Mouse (Mus musculus): ENCODE data around the gene Serinc2. TPM values are rescaled to one million over a fixed set of nuclear protein-coding genes. Genes with fewer than 3 reads are reported as not detected.

Serinc2 gene
- total RNA-seq (2023) = not detected

DNA sequence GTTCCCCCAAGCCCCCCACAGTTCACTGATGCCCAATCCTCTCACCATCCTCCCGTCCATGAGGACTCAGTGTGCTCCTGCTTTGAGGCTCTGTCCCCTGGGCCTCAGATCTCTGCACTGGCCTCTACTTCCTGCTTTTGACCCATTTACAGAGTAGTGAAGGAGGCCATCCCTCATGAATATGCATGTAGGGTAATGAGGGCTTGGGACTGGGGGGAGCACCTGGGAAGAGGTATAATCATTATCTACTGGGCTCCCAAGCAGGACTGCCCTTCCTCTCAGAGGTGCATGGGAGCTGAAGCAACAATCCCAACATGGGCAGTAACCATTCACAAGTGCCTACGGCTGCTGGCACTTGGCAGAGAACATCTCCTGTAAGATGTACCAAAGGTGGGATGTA is at the start of gene Serinc2:
TSS of gene Serinc2 (minus strand) at position 101 of the 400 bp plus-strand sequence.

GRCm38 (mm10) chr4:130308231-130309081 is 29.5 kb upstream of the Serinc2 start, which contains the start of the genes Fabp3 and Gm10570:
Fabp3 (plus strand) TSS chr4:130308595.
Gm10570 (minus strand) TSS chr4:130308674.

DNA sequence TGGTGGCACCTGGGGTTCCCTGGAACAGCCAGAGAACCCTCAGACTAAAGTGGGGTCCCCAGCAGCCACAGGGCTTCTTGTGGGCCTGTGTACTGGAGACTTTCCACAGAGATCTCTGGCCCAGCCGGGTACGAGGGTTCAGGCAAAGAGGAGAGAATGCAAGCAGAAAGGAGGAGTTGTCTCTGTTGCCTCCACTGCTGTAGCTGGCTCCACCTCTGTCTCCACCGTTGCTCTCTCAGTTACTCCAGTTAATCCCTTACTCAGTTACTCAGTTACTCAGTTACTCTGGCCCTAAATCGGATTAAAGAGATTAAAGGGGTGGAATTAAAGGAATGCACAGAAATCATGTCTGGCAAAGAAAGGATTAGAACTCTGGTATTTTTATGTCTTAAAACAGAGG is 56.8 kb downstream of the Serinc2 start, which contains the start of gene Gm853:
TSS of gene Gm853 (minus strand) at position 223 of the 400 bp plus-strand sequence.

Other genes with a start within 250 kb of the Serinc2 start
- 0.21 TPM for gene Col16a1, start 231.4 kb downstream of the Serinc2 start, total RNA-seq (2023)
- gene Pef1, start 176.6 kb downstream of the Serinc2 start, total RNA-seq (2023) = 24.9 TPM
- not detected for gene Hcrtr1, start 139.8 kb downstream of the Serinc2 start, total RNA-seq (2023)
- 0.79 TPM for gene Tinagl1, start 104.1 kb downstream of the Serinc2 start, total RNA-seq (2023)
- not detected for gene Gm853, start 56.8 kb downstream of the Serinc2 start, total RNA-seq (2023)
- not detected for gene Fabp3, start 29.4 kb upstream of the Serinc2 start, total RNA-seq (2023)
- not detected for gene Gm10570, start 29.5 kb upstream of the Serinc2 start, total RNA-seq (2023)
- gene Zcchc17, start 80.7 kb upstream of the Serinc2 start, total RNA-seq (2023) = 26.4 TPM
- gene Snrnp40, start 80.9 kb upstream of the Serinc2 start, total RNA-seq (2023) = 74.7 TPM

Data from CD4-positive naive resting alpha-beta T cell, adult 76 days (primary cell).